Mouse (Mus musculus) limb, embryonic 15.5 days (tissue): ENCODE results near the gene Car5a. TPM values are rescaled to one million over a fixed set of nuclear protein-coding genes. Genes with fewer than 3 reads are reported as not detected.

Experiments used
- ATAC-seq: fragments of 200-750 bp; cut with Nextera tagmentation; 2 replicates; pipeline ENCODE4 v1.8.0; 2017; ENCODE audit warnings: low read depth, moderate TSS enrichment; ENCODE audit not compliant: insufficient number of reproducible peaks, low FRiP score, low TSS enrichment
- H3K27ac ChIP-seq: fragments of 300-500 bp; sonication (generic); 2 replicates; pipeline ENCODE4 v1.5.1; 2015; ENCODE audit warnings: moderate library complexity, mild to moderate bottlenecking, inconsistent platforms
- H3K27me3 ChIP-seq: fragments of 300-500 bp; sonication (generic); 2 replicates; pipeline ENCODE4 v1.6.1; 2015; ENCODE audit warnings: inconsistent platforms
- H3K36me3 ChIP-seq: fragments of 300-500 bp; sonication (generic); 2 replicates; pipeline ENCODE4 v1.6.1; 2015; ENCODE audit warnings: inconsistent platforms
- H3K4me1 ChIP-seq: fragments of 300-500 bp; sonication (generic); 2 replicates; pipeline ENCODE4 v1.6.1; 2015; ENCODE audit warnings: inconsistent platforms
- H3K4me2 ChIP-seq: fragments of 300-500 bp; sonication (generic); 2 replicates; pipeline ENCODE4 v1.6.1; 2015; ENCODE audit warnings: mild to moderate bottlenecking, inconsistent platforms
- H3K4me3 ChIP-seq: fragments of 300-500 bp; sonication (generic); 2 replicates; pipeline ENCODE4 v1.5.1; 2015; ENCODE audit warnings: mild to moderate bottlenecking, inconsistent platforms
- H3K9ac ChIP-seq: fragments of 300-500 bp; sonication (generic); 2 replicates; pipeline ENCODE4 v1.6.1; 2015; ENCODE audit warnings: inconsistent platforms
- H3K9me3 ChIP-seq: fragments of 300-500 bp; sonication (generic); 2 replicates; pipeline ENCODE4 v1.6.1; 2016; ENCODE audit warnings: inconsistent platforms
- WGBS: fragments of 180-500 bp; shearing (Covaris S2); methylation state at CpG from one replicate; pipeline ENCODE4 v1.1.7; 2015; 5-methylcytosine and 5-hydroxymethylcytosine counted together
- polyA plus RNA-seq: library from polyadenylated mRNA; unstranded; fragments of >200 nt; fragmentation: Nextera tagmentation; extraction: Ambion mirVana; gene quantifications from 2 replicates; pipeline ENCODE4 v1.2.1, GENCODE M21; 2015

Car5a gene
- polyA plus RNA-seq, result 0.17 TPM in 1 of 2 replicates, not detected in the other

DNA sequence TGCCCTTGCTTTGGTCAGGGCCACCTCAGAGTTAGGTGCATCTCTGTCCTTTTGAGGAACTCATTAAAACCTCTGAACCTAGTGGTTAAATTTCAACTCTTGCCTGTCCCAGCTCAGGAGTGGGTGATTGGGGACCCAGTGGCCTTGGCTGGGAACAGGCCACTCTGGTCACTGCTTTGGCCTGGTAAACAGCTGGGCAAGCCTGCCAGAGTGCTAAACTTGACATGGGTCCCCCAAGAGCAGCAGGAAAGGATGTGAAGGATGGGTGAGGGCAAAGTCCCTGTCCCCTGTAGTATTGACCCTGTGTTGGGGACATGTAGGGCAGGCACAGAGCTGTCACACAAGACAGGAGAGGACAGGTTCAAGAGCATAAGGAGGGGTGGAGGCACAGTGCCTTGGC lies at the start of gene Car5a:
Car5a (minus strand) TSS at position 74 of the 400 bp plus-strand sequence.
- Histone ChIP-seq H3K27ac (no peak within 1 kb of the TSS), H3K36me3 (no peaks in the 10 kb centered on the region), H3K4me1 (peaks cover 32% of the 10 kb centered on the region), H3K4me2 (no peak within 1 kb of the TSS), H3K9me3 (no peaks in the 10 kb centered on the region), H3K27me3 (no peaks in the 10 kb centered on the region), H3K9ac (no peak within 1 kb of the TSS), H3K4me3 (no peak within 1 kb of the TSS)
- no peak for ATAC-seq

DNA sequence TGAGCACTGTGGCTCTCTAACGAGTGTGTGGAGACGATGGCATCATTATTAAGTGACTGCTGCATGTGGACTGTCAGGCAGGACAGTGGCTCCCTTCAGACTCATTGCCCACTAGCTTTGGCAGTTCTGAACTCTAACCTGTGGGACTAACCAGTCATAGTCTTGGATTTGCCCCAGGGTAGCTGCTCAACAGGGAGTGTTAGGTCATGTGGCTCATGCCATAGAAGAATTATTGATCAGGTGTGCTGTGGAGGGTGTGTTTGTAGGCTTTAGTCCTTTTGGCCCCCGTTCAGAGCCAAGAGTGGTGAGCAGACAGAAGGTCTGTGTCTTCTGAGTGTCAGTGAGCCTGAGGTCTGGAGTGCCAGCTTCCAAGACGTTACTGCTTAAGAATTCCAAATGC lies 48.2 kb upstream of the Car5a start:
- no peaks in the 10 kb centered on the region for H3K27me3 ChIP-seq
- no peak overlapping the region for H3K4me2 ChIP-seq
- H3K4me1 ChIP-seq, result 0 out of 2 replicates have a peak, but pooled peaks cover 5% of the 10 kb centered on the region
- ATAC-seq, result no peak
- peaks cover 81% of the 10 kb centered on the region for H3K36me3 ChIP-seq
- H3K9ac ChIP-seq, result no peak overlapping the region
- no peak overlapping the region for H3K27ac ChIP-seq
- H3K9me3 ChIP-seq, result no peaks in the 10 kb centered on the region
- 77% methylated on average over 4 of the region's 4 CpGs for WGBS
- no peak overlapping the region for H3K4me3 ChIP-seq

DNA sequence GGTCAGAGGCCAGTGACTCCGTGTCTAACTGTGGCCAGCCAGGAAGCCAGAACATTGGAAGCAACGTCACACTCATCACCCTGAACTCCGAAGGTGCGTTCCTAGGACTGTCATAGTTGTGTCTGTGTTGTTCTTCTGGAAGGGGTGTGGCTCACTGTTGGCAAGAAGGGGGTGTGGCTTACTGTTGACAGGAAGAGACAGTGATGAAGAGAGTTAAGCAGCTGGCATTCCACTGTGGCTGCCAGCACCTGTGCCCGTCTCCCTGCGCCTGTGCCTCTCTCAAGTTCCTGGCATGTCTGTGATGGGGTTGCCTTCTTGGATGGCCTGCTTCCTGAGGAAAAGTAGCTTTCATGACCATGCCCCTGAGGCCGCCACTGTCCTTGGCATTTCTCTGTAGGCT lies 46.9 kb upstream of the Car5a start:
- Histone ChIP-seq H3K27me3 (no peaks in the 10 kb centered on the region), H3K4me2 (no peak overlapping the region), H3K27ac (0 out of 2 replicates have a peak overlapping the region, but pooled peaks have one; percentile 17), H3K9me3 (no peaks in the 10 kb centered on the region), H3K4me3 (no peak overlapping the region), H3K36me3 (peaks cover 79% of the 10 kb centered on the region), H3K9ac (no peak overlapping the region), H3K4me1 (0 out of 2 replicates have a peak, but pooled peaks cover 5% of the 10 kb centered on the region)
- no peak for ATAC-seq
- 79% methylated on average over 7 of the region's 7 CpGs for WGBS

DNA sequence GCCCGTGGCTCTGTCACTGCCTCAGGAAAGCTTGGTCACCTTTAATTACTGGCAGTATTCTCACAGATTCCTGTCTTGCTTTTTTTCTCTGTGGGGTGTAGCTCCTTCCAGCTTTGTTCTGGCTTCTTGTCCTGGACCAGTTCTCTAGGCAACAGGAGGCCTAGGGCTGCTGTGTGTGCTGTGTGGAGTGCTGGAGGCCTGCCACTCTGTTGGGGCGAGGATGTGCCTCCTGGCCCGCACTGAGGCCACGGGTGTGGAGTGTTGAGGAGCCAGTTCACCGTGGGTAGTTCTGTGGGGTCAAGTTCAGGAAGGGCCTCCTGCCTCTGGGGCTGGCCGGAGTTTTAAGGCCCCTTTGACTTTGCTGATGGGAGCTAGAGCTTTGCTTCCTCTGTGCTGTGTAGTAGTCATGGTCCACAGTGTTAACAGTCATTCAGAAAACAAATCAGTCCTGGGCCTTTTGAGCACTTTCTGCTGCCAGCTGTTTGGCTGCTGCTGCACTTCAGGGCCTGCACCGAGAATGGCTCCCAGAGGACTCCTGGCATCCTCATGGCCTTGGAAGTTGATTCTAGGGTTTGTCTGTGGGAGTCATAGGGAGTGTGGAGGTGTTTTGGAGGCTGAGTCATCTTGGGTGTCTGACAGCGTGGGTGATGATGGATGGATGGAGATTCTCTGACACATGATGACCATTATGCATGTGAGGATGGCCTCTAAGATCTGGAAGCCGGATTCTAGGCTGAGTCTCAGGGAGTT lies 46.0 kb upstream of the Car5a start:
- Histone ChIP-seq H3K9ac (no peak overlapping the region), H3K4me3 (no peak overlapping the region), H3K36me3 (peaks cover 75% of the 10 kb centered on the region), H3K9me3 (no peaks in the 10 kb centered on the region), H3K4me1 (0 out of 2 replicates have a peak, but pooled peaks cover 5% of the 10 kb centered on the region), H3K27me3 (no peaks in the 10 kb centered on the region), H3K27ac (no peak overlapping the region), H3K4me2 (no peak overlapping the region)
- ATAC-seq, result no peak
- 84% methylated on average over 9 of the region's 9 CpGs for WGBS

DNA sequence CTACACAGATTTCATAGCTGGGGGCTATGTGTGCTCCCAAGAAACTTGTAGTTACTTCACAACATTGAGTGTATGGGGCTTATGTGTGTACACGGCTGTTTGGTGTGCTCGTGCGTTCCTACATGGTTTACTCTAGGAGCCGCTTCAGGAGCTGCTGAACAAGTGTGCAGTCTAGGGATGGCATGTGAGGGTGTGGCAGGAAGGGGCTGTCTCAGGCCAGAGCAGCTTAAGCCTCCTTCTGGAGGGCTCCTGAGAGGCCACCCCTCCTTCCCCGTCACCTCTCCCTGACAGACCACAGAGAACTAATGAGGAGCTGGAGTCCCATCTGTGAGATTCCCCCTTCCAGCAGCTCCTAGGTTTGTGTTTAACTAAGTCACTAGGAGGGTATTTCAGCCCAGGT lies 43.2 kb upstream of the Car5a start:
- Histone ChIP-seq H3K4me2 (no peak overlapping the region), H3K4me1 (0 out of 2 replicates have a peak, but pooled peaks cover 2% of the 10 kb centered on the region), H3K9ac (no peak overlapping the region), H3K27ac (no peak overlapping the region), H3K36me3 (peaks cover 82% of the 10 kb centered on the region), H3K27me3 (no peaks in the 10 kb centered on the region), H3K4me3 (no peak overlapping the region), H3K9me3 (no peaks in the 10 kb centered on the region)
- ATAC-seq, result no peak
- 87% methylated on average over 5 of the region's 5 CpGs for WGBS

DNA sequence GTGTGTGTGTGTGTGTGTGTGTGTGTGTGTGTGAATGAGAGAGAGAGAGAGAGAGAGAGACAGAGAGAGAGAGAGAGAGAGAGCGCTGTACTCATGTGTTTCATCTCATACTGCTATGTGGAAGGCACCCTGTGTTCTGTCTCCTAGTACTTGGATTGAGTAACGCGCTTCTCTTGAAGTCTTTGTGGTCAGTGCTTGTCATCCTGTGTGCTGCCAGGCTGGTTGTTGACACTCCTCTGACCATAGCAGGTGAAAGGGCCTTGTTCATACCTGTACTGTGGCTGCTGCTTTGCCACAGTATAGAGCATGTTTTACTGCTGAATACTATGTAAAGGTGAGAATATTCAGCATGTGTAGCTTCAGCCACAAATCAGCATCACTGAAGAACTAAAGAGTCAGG lies 41.0 kb upstream of the Car5a start:
- 0 out of 2 replicates have a peak, but pooled peaks cover 2% of the 10 kb centered on the region for H3K4me1 ChIP-seq
- no peak overlapping the region for H3K4me3 ChIP-seq
- H3K27ac ChIP-seq, result no peak overlapping the region
- no peak for ATAC-seq
- no peak overlapping the region for H3K9ac ChIP-seq
- 100% methylated on average over 3 of the region's 3 CpGs for WGBS
- H3K27me3 ChIP-seq, result no peaks in the 10 kb centered on the region
- peaks cover 81% of the 10 kb centered on the region for H3K36me3 ChIP-seq
- no peak overlapping the region for H3K4me2 ChIP-seq
- H3K9me3 ChIP-seq, result no peaks in the 10 kb centered on the region

DNA sequence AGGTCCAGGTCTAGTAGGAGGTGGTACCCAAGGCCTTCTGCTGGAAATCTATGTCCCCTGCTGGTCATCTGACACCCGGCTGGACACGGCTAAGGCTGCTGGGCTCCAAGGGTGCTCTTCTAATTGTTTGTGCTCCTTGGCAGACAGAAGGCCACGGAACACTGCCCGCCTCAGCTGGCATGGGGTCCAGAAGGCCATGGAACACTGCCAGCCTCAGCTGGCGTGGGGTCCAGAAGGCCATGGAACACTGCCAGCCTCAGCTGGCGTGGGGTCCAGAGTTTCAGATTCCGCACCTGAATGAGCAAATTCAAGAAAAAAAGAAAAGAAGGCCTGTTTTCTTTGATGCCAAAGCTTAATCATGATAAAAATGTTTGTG lies 36.8 kb upstream of the Car5a start:
- ATAC-seq, result no peak
- Histone ChIP-seq H3K36me3 (peaks cover 78% of the 10 kb centered on the region), H3K4me2 (no peak overlapping the region), H3K4me3 (no peak overlapping the region), H3K9me3 (no peaks in the 10 kb centered on the region), H3K4me1 (no peaks in the 10 kb centered on the region), H3K9ac (no peak overlapping the region), H3K27me3 (no peaks in the 10 kb centered on the region), H3K27ac (no peak overlapping the region)
- WGBS, result 71% methylated on average over 7 of the region's 7 CpGs

DNA sequence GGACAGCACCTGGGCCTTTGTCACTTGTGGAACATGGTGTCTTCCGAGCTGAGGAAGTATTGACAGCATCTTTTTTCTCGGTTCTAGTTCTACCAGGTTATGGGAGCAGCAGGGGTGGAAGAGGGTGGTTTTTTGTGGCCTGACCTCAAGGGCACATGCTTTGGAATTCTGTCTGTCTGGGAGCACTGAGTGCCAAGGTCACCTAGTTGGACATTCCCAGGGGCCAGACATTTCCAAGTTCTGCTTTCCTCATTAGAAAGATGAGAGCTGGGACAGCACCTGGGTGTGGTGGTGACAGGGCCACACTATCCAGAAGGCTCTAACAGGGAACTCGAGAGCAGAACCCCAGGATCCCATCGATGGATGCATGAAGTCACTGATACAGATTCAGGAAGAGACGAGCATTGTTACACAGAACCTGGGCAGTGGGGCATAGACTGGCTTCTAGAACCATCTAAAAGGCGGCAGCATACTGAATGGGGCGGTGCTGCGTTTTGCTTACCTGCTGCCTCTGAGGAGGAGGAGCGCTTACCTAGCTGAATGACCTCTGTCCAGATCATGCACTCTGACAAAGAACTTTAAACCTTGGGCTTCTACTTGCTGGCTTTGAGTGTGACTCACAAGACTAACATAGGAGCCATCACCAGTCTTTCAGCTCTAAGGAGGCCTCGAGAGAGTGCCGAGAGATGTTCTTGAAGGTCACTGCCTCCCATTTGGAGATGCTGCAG lies 36.3 kb upstream of the Car5a start:
- H3K27ac ChIP-seq, result no peak overlapping the region
- no peak overlapping the region for H3K4me3 ChIP-seq
- WGBS, result 91% methylated on average over 11 of the region's 11 CpGs
- H3K9me3 ChIP-seq, result no peaks in the 10 kb centered on the region
- H3K4me2 ChIP-seq, result no peak overlapping the region
- no peak overlapping the region for H3K9ac ChIP-seq
- ATAC-seq, result no peak
- no peaks in the 10 kb centered on the region for H3K4me1 ChIP-seq
- H3K36me3 ChIP-seq, result peaks cover 82% of the 10 kb centered on the region
- H3K27me3 ChIP-seq, result no peaks in the 10 kb centered on the region

DNA sequence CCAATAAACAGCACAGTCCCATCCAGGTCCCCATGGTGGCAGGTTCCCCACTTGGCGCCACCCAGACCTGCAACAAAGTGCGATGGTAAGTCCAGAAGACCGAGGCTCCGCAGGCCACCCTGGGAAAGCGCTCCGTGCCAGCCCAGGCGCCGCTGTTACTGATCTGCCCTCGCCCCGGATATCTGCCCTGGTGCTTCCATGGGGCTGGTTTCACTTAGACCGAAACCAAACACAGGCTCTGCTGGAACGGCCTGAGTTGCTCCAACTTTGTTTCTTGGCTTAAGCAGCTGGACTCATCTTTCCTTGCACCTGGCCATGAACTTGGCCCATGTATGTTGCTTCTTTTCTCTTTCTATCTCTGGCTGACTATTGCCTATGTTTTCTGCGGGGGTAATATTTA lies 34.0 kb upstream of the Car5a start:
- ATAC-seq, result no peak
- Histone ChIP-seq H3K4me2 (no peak overlapping the region), H3K36me3 (peaks cover 88% of the 10 kb centered on the region), H3K4me3 (no peak overlapping the region), H3K9ac (no peak overlapping the region), H3K27me3 (no peaks in the 10 kb centered on the region), H3K4me1 (no peaks in the 10 kb centered on the region), H3K27ac (no peak overlapping the region), H3K9me3 (no peaks in the 10 kb centered on the region)
- 94% methylated on average over 13 of the region's 13 CpGs for WGBS

DNA sequence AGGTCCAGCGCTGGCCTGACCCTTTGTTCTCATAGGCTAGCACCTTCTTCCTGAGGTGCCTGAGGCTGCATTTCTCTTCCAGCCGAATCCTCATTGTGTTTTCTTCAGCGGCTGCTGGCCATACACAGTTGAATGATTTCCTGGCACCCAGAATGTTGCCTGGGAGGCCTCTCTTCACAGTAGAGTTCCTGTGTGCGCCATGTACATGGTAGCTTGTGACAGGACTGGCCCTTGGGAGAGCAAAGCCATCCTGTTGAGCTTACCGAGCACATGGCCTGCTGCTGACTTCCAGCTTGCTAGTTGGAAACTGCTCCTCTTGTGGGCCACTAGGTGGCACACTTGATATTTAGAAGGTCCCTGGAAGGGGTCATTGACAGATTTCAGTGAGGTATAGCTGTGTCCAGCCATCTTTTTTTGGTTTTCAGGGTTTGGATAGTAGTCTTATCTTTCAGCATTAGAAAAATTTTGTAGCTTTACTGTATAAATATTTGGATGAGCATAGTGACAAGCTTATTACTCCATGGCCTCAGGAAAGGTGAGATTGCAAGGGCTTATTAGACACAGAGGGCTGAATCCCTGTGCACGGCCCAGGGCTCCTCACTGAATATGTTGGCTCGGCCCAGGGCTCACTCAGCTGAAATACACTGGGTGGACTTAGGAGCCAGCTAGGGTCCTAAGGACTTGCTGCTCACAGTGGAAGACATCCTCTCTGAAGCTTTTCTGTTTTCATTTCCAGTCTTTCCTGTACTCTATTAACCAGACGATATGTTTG lies 33.3 kb upstream of the Car5a start:
- Histone ChIP-seq H3K9me3 (no peaks in the 10 kb centered on the region), H3K27ac (no peak overlapping the region), H3K4me1 (no peaks in the 10 kb centered on the region), H3K9ac (no peak overlapping the region), H3K36me3 (peaks cover 82% of the 10 kb centered on the region), H3K27me3 (no peaks in the 10 kb centered on the region), H3K4me2 (no peak overlapping the region), H3K4me3 (no peak overlapping the region)
- ATAC-seq, result no peak
- WGBS, result 72% methylated on average over 8 of the region's 8 CpGs

DNA sequence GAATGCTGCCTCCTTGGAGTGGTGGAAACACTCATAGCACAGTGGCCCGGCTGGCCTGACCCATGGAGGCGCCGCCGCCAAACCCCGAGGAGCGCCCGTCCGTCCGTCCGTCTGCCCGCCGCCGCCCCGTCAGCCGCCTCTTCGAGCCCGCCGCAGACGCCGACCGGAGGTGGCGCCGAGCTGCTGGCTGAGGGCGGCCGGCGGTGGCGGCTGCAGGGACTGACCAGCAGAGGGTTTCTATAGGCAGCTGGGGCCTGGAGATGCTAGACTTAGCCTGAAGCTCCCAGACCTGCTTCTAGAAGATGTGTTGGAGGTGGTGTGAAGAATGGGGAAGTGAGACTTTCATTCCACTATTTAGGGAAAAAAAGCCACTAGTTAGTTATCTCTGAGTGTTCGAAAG lies 29.2 kb upstream of the Car5a start:
- Histone ChIP-seq H3K9ac (no peak overlapping the region), H3K27ac (no peak overlapping the region), H3K9me3 (no peaks in the 10 kb centered on the region), H3K4me1 (peaks cover 14% of the 10 kb centered on the region), H3K27me3 (no peaks in the 10 kb centered on the region), H3K36me3 (peaks cover 53% of the 10 kb centered on the region), H3K4me2 (no peak overlapping the region), H3K4me3 (no peak overlapping the region)
- ATAC-seq, result no peak
- WGBS, result 96% methylated on average over 28 of the region's 28 CpGs
